Mouse (Mus musculus) adrenal gland, postnatal 25 days (tissue): ENCODE results near the gene Hoxb2. TPM values are rescaled to one million over a fixed set of nuclear protein-coding genes. Genes with fewer than 3 reads are reported as not detected.
A peak's percentile ranks its signal among the peaks of the same experiment; 100 is the strongest.

Experiments
- DNase-seq: peaks from one replicate; pipeline ENCODE4 v3.0.0; 2021; ENCODE audit warnings: mixed read lengths
- long read RNA-seq: library from polyadenylated mRNA; stranded (forward); transcript quantifications from one replicate; pipeline ENCODE4 v2.0.0, GENCODE M21; 2021
- total RNA-seq: library from RNA; stranded (reverse); gene quantifications from 2 replicates; pipeline ENCODE4 v1.2.3, GENCODE M21; 2021

Hoxb2 gene
- 24.0 and 25.6 TPM in 2 replicates for total RNA-seq
- long read RNA-seq, transcript Hoxb2-202 (1 exons, 3,134 nt): minor isoform, 6 of 15 reads
- long read RNA-seq, transcript Hoxb2-201 (2 exons, 1,628 nt): major isoform, 9 of 15 reads
- long read RNA-seq, partial matches to known transcripts: 0 of 15 reads
- long read RNA-seq, other reads (novel, unspliced or antisense): 0 of 15 reads

GRCm38 (mm10) chr11:96350341-96350624 is at the start of gene Hoxb2:
Gene Hoxb2 (plus strand): TSS chr11:96350525.
- no peak for DNase-seq

GRCm38 (mm10) chr11:96301064-96301431 is 49.3 kb upstream of the Hoxb2 start:
- DNase-seq: no peak

- DNase-seq: peak; percentile 83
Measured at GRCm38 (mm10) chr11:96301837-96302236, 48.5 kb upstream of the Hoxb2 start.

GRCm38 (mm10) chr11:96302381-96303150 is 47.8 kb upstream of the Hoxb2 start:
- DNase-seq: no peak

- DNase-seq: peak; percentile 88
Measured at GRCm38 (mm10) chr11:96303151-96304099, 46.9 kb upstream of the Hoxb2 start, which contains the start of gene Hoxb5. Gene Hoxb5 (plus strand): TSS chr11:96303336.

GRCm38 (mm10) chr11:96304381-96305195 is 45.7 kb upstream of the Hoxb2 start:
- no peak for DNase-seq

- no peak for DNase-seq
Measured at GRCm38 (mm10) chr11:96305505-96306182, 44.7 kb upstream of the Hoxb2 start.

GRCm38 (mm10) chr11:96306183-96306907 is 44.0 kb upstream of the Hoxb2 start:
- DNase-seq: no peak

GRCm38 (mm10) chr11:96306908-96307269 is 43.4 kb upstream of the Hoxb2 start:
- DNase-seq: no peak

- DNase-seq: no peak
Measured at GRCm38 (mm10) chr11:96308763-96309162, 41.6 kb upstream of the Hoxb2 start.

GRCm38 (mm10) chr11:96309288-96309687 is 41.0 kb upstream of the Hoxb2 start:
- no peak for DNase-seq

- no peak for DNase-seq
Measured at GRCm38 (mm10) chr11:96310183-96310938, 40.0 kb upstream of the Hoxb2 start.

- DNase-seq: no peak
Measured at GRCm38 (mm10) chr11:96311097-96311496, 39.2 kb upstream of the Hoxb2 start.

GRCm38 (mm10) chr11:96311520-96312417 is 38.6 kb upstream of the Hoxb2 start:
- DNase-seq: peak; percentile 69

- no peak for DNase-seq
Measured at GRCm38 (mm10) chr11:96313134-96313533, 37.2 kb upstream of the Hoxb2 start.

GRCm38 (mm10) chr11:96313806-96314428 is 36.4 kb upstream of the Hoxb2 start:
- no peak for DNase-seq

GRCm38 (mm10) chr11:96314671-96315343 is 35.5 kb upstream of the Hoxb2 start:
- DNase-seq: peak; percentile 66

- no peak for DNase-seq
Measured at GRCm38 (mm10) chr11:96315344-96315681, 35.0 kb upstream of the Hoxb2 start.
